Mouse (Mus musculus) liver, adult 10 weeks (tissue): ENCODE data around the gene Exoc3l. TPM values are rescaled to one million over a fixed set of nuclear protein-coding genes. Genes with fewer than 3 reads are reported as not detected.

Source experiments
- polyA plus RNA-seq: library from polyadenylated mRNA; stranded (reverse); fragments of 350-450 nt; fragmentation: Illumina TruSeq; extraction: RNeasy Lipid Tissue Mini Kit (QIAGEN cat#74804); gene quantifications from one replicate; pipeline ENCODE4 v1.2.3, GENCODE M21; 2014; ENCODE audit warnings: low read depth, low replicate concordance

Gene Exoc3l
- not detected for polyA plus RNA-seq

GRCm38 (mm10) chr8:105295895-105296573, at the start of gene Exoc3l:
Exoc3l (minus strand) TSS chr8:105296101.

GRCm38 (mm10) chr8:105326141-105326672, 30.3 kb upstream of the Exoc3l start, which contains the start of the genes Lrrc29 and Tmem208:
Lrrc29 (minus strand) TSS chr8:105326278.
Tmem208 (plus strand) TSS chr8:105326354.

DNA sequence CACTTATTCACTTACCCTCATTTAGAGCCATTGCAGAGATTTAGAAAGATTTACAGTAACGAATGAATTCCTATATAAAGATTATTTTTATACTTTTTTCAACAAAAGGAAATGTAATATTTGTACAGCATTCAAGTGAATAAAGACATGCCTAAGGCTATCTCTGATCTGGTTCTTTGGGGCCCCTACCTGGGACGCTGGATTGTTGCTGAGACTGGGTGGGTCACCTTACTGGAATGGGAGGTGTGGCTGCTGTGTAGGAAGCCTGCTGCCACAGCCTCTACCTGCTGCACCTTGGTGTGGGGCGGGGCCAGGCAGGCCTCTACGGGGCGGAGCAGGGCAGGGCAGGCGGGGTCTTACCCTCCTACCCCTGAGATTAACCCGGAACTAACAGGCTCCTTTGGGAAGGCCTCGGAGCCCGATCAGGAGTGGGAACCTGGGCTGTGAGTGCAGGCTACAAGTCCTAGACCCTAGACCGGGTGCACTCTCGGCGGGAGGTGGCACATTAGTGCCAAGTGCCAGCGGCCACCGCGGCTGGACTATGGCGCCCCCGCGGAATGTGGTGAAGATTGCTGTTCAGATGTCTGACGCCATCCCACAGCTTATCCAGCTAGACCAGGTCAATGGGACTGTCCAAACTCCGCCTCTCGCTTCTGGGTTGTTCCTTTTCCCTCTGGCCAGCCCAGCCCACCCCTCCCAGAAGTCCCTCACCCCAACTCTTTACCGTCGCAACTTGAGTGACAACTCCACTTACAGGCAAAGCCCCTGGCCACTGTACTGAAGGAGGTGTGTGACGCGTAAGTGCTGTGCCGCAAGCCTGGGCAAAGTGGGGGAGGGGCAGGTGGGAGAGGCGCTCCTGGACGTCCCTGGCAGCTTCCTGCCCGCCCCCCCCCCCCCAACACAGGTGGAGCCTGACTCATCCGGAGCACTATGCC, 9.6 kb upstream of the Exoc3l start, which contains the start of gene Elmo3:
TSS of gene Elmo3 (plus strand) at position 391 of the 935 bp plus-strand sequence.

GRCm38 (mm10) chr8:105297511-105298192, 1.8 kb upstream of the Exoc3l start, which contains the start of gene E2f4:
E2f4 (plus strand) TSS chr8:105297663.

DNA sequence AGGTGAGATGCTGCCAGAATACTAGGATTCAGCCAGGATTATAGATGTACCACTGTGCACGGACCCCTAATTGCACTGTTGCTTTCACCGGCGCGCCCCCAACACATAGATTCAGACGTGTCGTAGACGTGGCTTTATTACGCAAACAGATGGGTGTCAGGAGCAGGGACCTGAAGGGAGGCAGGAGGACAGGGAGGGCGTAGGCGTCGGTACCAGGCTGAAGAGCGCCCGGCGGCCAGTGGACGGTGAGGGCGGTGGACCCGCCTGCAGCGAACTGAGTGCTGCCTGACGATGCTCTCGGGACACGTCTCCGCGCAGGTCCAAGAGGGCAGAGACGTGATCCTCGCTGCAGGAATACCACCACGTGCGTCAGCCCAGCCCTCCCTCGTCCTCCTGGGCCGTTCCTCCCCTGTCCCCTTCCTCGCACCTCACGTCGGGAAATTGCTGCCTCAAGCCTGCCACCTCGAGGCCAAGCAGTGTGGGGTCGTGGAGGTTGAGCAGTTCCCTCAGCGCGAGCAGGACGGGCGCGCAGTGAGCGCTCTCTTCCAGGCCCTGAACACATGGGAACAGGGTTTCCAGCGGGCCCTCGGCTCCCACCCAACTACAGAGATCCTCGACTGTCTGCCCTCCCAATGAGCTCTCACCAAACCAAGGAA, 6.0 kb downstream of the Exoc3l start, which contains the start of gene 4931428F04Rik:
TSS of gene 4931428F04Rik (minus strand) at position 60 of the 656 bp plus-strand sequence.

GRCm38 (mm10) chr8:105275840-105276239, 20.1 kb downstream of the Exoc3l start, which contains the start of gene Nol3:
Nol3 (plus strand) TSS chr8:105276140.

GRCm38 (mm10) chr8:105269461-105269947, 26.4 kb downstream of the Exoc3l start, which contains the start of gene Hsf4:
Hsf4 (plus strand) TSS chr8:105269801.

DNA sequence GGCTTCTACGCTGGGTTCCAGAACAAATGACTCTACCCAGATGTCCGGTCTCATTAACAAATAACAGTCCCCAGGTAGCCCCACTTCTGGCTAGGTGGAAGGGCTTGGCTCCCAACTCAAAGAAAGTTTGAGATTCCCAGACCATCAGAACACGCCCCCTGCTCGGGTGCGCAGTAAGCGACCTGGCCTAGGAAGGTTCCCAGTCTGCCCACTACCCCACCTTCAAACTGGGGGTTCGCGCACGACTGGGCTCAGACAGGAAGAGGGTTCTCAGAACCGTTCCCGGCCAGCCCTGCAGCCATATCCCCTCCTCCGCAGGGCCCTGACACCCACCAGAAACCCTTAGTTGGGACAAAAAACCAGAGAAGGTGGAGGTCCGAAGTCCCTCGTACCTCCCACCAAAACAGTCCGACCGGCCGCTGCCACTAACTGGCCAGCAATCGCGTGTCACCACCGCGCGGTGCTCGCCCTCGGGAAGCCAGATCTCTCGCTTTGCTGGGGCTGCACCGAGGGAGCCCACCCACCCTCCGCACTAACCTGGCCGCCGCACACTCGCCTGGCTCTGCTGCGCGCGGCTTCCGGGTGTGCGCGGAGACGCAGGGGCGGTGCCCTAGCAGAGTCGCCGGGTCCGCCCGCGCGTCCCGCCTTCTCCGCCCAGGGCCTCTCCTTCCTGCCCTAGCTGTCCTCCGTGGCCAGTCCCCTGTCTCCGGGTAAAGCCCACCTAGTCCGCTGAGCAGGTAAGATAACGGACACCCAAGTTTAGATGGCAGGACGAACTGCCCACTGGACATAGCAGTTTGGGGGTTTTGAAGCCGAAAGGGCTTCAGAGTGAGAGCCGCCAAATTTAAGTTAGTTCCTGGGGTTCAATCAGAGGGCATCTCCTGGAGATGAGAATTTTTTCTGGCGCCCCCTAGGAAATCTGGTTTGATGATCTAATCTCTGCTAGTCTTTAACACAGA, 31.6 kb downstream of the Exoc3l start, which contains the start of the genes Tradd and Fbxl8:
TSS of gene Tradd (minus strand) at position 586 of the 959 bp plus-strand sequence.
TSS of gene Fbxl8 (plus strand) at position 625 of the 959 bp plus-strand sequence.

GRCm38 (mm10) chr8:105254966-105255350, 40.9 kb downstream of the Exoc3l start, which contains the start of gene B3gnt9:
B3gnt9 (minus strand) TSS chr8:105255153.

Other genes with a start within 250 kb of the Exoc3l start
- 886 TPM for gene Ces3a, start 247.5 kb downstream of the Exoc3l start, polyA plus RNA-seq
- gene Ces3b, start 212.3 kb downstream of the Exoc3l start, polyA plus RNA-seq, result 265 TPM
- 0.56 TPM for gene Ces4a, start 164.3 kb downstream of the Exoc3l start, polyA plus RNA-seq
- 31.0 TPM for gene Cbfb, start 125.4 kb downstream of the Exoc3l start, polyA plus RNA-seq
- gene D230025D16Rik, start 71.0 kb downstream of the Exoc3l start, polyA plus RNA-seq, result 44.6 TPM
- gene B3gnt9, start 40.9 kb downstream of the Exoc3l start, polyA plus RNA-seq, result not detected
- 0.82 TPM for gene Tradd, start 31.5 kb downstream of the Exoc3l start, polyA plus RNA-seq
- gene Fbxl8, start 31.5 kb downstream of the Exoc3l start, polyA plus RNA-seq, result 0.21 TPM
- not detected for gene Hsf4, start 26.3 kb downstream of the Exoc3l start, polyA plus RNA-seq
- gene Nol3, start 20.0 kb downstream of the Exoc3l start, polyA plus RNA-seq, result 0.24 TPM
- 0.21 TPM for gene 4931428F04Rik, start 6.2 kb downstream of the Exoc3l start, polyA plus RNA-seq
- 4.1 TPM for gene E2f4, start 1.6 kb upstream of the Exoc3l start, polyA plus RNA-seq
- gene Elmo3, start 9.5 kb upstream of the Exoc3l start, polyA plus RNA-seq, result 3.2 TPM
- gene Lrrc29, start 30.2 kb upstream of the Exoc3l start, polyA plus RNA-seq, result 0.24 TPM
- gene Tmem208, start 30.3 kb upstream of the Exoc3l start, polyA plus RNA-seq, result 17.8 TPM
- gene Fhod1, start 51.9 kb upstream of the Exoc3l start, polyA plus RNA-seq, result 0.13 TPM
- not detected for gene Slc9a5, start 52.7 kb upstream of the Exoc3l start, polyA plus RNA-seq
- not detected for gene Plekhg4, start 77.2 kb upstream of the Exoc3l start, polyA plus RNA-seq
- gene Kctd19, start 117.4 kb upstream of the Exoc3l start, polyA plus RNA-seq, result not detected
- not detected for gene Lrrc36, start 117.5 kb upstream of the Exoc3l start, polyA plus RNA-seq
- not detected for gene Tppp3, start 175.4 kb upstream of the Exoc3l start, polyA plus RNA-seq
- 0.29 TPM for gene Zdhhc1, start 200.8 kb upstream of the Exoc3l start, polyA plus RNA-seq
- not detected for gene Hsd11b2, start 222.7 kb upstream of the Exoc3l start, polyA plus RNA-seq